Mouse (Mus musculus) cerebellum, postnatal 36 days (tissue): ENCODE results near the gene Smarca4.
"Not testable (repeated sequence)": the region's sequence is repeated elsewhere in the genome, so short reads cannot be mapped to it uniquely, and the experiment has no call there.

Source experiments
- DNase-seq, 2 experiments: peaks; one replicate each; pipeline ENCODE4 v3.0.0; 2021 to 2022; ENCODE audit warnings: mixed read lengths in 2 of 2

Gene Smarca4

GRCm38 (mm10) chr9:21615617-21616231 is at the start of gene Smarca4:
TSS of gene Smarca4 (plus strand) at chr9:21616169.
- DNase-seq: peak; percentile 99 to 100

DNA sequence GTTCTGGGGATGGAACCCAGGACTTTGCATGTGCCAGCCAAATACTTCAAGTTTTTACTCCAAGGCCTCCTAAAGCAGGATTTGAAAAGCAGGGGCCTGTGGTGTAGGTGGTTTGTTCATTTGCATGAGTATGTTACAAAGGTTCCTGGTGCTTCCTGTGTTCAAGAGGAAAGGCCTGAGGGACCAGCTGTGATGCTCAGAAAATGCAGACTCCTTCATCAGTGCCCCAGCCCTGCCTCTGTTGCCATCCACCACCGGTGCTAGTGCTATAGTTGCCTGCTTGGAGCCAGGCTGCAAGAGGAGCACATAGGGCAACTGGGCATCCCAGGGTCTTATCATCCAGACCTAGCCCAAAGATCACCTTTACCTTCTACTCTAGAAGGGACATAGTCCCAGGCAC is 49.4 kb upstream of the Smarca4 start:
- no peak for DNase-seq

DNA sequence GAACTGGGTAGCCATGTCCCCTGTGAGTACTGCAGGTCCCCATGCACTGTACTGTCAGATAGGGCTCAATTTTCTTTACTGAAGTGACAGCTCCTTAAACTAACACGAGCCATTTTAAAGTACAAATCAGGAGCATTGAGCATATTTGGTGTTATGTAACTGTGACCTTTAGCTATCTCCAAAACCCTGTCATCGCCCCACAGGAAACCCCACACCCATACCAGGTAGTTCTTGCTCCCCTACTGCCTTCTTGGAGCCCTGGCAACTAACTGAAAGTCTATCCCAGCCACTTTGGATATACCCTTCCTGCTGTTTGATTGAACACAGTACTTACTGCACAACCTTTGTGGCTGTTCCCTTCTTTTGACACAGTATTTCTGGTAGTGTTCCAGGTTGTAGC is 48.9 kb upstream of the Smarca4 start:
- DNase-seq: no peak

DNA sequence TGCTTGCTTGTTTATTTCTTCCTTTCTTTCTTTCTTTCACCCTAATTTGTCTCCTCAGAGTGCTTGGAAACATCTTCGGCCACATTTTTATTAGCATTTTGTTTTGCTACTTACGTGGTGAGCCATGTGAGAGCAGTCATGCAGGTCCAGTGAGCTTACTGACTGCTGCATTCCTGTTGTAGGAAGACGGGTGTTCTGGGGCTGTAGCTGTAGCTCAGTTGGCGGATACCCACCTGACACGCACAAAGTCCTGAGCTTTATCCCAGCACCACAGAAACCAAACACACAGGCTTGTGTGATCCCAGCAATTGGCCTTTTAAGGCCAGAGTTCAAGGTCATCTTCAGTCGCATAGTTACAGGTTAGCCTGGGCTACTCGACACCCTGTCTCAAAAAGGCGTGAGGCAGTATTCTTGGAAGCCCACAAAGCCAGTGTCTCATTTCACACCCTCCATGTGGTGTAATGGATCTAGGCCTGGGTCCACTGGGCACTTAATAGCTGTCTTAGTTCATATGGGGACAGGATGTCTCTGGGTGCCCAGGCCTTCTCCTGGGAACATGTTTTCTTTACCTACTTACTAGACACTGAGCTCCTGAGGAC is 47.2 kb upstream of the Smarca4 start:
- no peak for DNase-seq

DNA sequence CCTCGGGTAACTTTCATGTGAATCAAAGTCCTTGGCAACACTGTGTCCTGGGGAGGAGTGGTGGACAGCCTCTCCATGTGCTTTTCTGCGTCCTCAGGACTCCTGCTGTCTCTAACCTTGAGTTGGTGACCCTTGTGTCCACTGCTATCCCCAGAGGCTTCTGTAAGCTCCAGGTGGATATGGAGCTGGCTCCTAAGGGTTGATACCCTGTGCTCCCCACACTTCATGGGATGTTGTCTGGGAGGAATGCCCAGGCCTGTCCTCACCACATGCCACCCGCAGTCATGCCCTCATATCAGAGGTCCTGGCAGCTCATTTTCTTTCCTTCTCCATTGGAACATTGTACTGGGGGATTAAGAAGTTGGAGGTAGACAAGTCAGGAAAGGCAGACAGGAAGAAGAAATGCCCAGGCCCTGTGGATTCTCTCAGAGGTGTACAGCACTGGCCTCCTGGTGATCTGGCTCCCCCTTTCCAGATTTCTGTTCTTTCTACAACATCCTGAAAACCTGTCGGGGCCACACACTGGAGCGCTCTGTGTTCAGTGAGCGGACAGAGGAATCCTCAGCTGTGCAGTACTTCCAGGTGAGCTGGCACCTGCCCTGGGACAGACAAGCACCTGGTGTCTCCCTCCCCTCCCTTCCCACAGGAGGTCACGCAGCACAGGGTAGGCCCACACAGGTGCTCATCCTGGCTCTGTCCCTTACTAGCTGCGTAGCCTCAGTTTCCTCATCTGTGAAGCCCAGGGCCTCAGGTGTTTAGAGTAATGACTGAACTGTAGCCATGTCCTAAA is 41.8 kb upstream of the Smarca4 start:
- DNase-seq: no peak

DNA sequence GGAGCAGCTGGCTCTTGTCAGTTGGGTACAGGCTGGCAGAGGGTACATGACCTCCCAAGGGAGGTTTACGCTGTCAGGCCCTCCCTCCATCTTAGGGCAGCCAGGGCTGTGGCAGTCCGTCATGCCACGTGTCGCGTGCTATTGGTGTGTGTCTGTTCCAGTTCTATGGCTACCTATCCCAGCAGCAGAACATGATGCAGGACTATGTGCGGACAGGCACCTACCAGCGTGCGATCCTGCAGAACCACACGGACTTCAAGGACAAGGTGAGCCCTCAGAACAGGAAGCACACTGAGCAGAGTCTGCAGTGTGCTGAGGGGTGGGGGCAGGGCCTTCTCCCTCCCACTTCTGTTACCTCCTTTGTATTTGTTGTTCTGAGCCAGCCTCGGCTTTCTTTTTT is 40.7 kb upstream of the Smarca4 start:
- DNase-seq: no peak

DNA sequence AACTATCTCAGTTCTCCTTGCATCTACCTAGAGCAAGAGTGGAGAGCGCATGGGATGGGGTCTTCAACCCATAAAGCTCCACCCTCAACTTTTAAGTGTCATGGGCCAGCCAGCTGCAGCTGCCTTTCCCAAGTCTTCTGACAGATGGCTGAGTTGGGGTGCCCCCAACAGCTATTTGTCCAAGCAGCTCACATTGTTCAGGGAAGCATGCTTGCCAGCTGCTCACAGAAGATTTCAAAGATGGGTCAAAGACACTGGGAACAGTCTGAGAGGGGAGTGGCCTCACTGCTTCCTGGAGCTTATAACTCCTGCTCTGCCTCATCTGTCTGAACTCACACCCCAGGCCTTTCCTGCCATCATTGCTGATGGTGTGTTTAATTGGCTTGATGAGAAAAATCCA is 39.7 kb upstream of the Smarca4 start:
- no peak for DNase-seq

DNA sequence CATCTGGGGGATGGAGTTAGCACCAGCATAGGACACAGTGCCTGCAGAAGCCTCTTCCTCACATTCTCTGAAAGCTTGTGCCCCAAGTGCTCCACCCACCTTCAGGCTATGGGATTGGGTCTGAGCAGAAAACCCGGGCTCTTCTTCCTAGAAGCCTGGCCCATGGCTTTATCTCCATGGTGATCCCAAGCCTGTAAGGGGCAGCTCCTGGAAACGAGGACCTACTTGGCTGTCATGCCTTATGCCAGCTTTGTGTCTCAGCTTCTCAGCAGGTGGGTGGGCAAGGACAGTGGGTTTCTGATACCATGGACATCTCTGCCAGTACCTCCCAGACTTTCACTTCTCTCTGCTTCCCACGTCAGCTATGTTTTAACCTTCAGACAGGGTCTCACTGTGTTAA is 37.7 kb upstream of the Smarca4 start:
- DNase-seq: no peak

GRCm38 (mm10) chr9:21585401-21585800 is 30.6 kb upstream of the Smarca4 start:
- no peak for DNase-seq

GRCm38 (mm10) chr9:21587678-21588349 is 28.2 kb upstream of the Smarca4 start:
- DNase-seq: no peak

DNA sequence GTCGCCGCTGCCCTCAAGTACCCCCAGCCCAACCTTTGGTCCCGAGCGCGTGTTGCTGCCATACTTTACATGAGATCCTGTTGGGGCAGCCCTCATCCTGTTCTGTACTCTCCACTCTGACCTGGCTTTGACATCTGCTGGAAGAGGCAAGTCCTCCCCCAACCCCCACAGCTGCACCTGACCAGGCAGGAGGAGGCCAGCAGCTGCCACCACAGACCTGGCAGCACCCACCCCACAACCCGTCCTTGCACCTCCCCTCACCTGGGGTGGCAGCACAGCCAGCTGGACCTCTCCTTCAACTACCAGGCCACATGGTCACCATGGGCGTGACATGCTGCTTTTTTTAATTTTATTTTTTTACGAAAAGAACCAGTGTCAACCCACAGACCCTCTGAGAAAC is 27.6 kb upstream of the Smarca4 start:
- DNase-seq: no peak

DNA sequence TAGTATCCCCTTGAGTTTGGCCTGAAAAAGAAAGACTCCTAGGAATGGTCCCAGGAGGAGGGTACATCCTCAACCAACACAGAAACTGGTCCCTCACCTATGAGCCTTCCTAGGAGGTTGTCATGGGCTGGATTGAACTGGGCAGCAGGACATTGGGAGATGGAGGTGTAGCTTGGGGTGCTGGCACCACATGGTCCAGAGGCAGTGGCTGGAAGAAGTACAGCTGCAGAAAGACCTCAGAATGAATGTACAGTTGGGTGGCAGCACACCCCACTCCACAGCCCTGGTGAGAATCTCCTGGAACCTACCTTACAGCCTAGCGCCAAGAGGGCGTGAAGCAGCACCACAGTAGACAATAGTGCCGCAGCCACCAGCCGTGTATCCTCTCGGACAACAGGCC is 26.4 kb upstream of the Smarca4 start:
- no peak for DNase-seq

- DNase-seq: no peak
Measured at GRCm38 (mm10) chr9:21591127-21591830, 24.7 kb upstream of the Smarca4 start.

DNA sequence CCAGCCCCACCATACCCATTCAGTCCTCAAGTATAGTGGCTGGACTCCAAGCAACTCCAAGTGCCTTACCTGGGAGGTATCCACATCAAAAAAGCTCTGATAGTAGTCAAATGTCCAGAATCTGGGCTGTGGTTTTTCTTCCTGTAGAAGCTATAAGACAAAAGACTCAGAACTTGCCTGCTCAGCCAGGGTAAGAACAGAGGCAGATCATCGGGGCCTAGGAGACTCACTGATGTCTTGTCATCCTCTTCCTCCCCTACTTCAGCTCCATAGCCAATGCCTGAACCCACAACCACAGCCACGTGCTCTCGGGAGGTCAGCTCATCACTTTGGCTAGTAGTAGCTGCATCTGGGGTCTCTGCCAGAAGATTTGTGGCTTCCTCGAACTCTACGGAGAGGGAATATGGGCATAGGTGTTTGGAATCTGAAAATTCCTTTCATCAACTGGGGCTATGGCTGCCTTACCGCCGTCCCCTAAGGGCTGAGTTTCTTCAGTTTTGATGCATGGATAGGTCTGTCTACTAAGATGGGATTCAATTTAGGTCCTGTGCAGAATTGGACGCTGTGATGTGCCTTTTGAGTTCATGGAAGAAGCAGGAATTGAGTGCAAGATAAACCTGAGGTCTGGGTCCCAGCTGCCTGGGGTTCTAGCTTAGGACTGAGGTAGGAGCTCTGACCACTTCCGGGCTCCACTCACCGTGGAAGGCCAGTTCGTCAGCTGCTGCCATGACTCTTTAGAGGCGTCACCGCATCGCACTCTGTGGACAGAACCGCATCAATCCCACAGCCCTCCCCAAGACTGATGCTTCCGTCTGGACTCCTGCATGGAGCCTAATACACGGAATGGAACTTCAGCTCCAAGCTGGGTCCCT is 23.9 kb upstream of the Smarca4 start:
- no peak for DNase-seq

- peak; percentile 89 to 95 for DNase-seq
Measured at GRCm38 (mm10) chr9:21592703-21593121, 23.3 kb upstream of the Smarca4 start, which contains the start of the genes Timm29 and Yipf2. TSS of gene Timm29 (plus strand) at chr9:21592722. TSS of gene Yipf2 (minus strand) at chr9:21592828.

DNA sequence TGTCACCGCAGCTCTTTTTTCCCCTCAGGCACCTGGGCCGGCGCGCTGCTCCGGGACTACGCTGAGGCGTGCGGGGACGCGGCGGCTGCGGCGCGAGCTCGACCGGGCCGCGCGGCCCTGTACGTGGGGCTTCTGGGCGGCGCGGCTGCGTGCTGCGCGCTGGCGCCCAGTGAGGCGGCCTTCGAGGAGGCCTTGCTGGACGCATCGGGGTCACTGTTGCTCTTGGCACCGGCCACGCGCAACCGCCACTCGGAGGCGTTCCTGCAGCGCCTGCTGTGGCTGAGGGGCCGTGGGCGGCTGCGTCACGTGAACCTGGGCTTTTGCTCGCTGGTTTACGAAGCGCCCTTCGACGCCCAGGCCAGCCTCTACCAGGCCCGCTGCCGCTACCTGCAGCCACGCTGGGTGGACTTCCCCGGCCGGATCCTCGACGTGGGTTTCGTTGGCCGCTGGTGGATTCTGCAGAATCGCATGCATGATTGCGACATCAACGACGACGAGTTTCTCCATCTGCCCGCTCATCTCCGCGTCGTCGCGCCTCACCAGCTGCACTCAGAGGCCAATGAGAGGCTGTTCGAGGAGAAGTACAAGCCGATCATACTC is 22.7 kb upstream of the Smarca4 start:
- peak in 1 of 2 experiments; percentile 44 for DNase-seq

- DNase-seq: not testable (repeated sequence)
Measured at GRCm38 (mm10) chr9:21594350-21594749, 21.6 kb upstream of the Smarca4 start.

- no peak for DNase-seq
Measured at GRCm38 (mm10) chr9:21594838-21595237, 21.1 kb upstream of the Smarca4 start.

DNA sequence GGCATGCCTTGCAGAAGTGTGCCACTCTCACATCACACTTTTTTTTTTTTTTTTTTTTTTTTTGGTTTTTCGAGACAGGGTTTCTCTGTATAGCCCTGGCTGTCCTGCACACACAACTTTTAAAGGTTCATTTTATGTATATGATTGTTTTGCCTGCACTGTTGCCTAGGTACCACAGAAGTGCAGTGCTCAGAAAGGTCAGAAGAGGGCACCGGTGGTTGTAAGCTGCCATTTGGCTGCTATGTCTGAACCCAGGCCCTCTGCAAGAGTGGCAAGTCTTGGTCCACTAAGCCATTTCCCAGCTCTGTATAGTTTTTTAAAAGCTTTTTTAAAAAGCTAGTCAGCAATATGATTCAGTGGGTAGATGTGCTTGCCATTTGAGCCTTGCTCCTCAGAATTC is 17.8 kb upstream of the Smarca4 start:
- no peak for DNase-seq

DNA sequence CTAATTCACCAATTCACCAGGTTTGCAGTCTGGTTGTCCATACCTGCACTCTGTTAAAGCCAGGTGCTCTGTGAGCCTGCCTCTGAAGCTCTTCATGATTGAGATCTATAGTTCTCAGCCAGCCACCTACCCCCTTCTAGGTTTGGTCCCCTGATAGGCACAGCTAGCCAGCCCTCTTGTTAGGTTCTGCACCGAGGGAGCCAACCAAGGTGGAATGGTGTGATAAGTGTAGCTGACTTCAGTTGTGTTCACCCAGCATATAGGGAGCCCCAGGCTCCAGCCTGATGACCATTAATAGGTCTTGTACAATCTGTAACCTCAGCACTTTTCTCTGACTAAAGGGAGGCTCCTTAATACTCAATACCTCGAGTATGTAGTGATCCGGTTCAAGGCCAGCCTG is 15.8 kb upstream of the Smarca4 start:
- no peak for DNase-seq

DNA sequence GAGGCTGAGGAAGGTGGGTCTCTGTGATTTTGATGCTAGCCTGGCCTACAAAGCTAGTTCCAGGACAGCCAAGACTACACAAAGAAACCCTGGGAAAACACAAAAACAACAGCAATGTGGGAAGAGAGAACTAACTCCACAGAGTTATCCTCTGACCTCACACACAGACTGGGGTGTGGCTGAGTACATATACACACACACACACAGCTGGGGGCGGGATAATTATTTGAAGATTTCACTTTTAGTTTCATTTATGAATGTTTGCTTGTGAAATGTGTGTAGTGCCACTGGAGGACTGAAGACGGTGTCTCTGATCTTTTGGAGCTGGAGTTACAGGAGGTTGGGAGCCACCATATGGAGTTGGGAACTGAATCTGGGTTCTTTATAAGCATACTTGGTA is 14.9 kb upstream of the Smarca4 start:
- no peak for DNase-seq
